In the genomic region with DNA sequence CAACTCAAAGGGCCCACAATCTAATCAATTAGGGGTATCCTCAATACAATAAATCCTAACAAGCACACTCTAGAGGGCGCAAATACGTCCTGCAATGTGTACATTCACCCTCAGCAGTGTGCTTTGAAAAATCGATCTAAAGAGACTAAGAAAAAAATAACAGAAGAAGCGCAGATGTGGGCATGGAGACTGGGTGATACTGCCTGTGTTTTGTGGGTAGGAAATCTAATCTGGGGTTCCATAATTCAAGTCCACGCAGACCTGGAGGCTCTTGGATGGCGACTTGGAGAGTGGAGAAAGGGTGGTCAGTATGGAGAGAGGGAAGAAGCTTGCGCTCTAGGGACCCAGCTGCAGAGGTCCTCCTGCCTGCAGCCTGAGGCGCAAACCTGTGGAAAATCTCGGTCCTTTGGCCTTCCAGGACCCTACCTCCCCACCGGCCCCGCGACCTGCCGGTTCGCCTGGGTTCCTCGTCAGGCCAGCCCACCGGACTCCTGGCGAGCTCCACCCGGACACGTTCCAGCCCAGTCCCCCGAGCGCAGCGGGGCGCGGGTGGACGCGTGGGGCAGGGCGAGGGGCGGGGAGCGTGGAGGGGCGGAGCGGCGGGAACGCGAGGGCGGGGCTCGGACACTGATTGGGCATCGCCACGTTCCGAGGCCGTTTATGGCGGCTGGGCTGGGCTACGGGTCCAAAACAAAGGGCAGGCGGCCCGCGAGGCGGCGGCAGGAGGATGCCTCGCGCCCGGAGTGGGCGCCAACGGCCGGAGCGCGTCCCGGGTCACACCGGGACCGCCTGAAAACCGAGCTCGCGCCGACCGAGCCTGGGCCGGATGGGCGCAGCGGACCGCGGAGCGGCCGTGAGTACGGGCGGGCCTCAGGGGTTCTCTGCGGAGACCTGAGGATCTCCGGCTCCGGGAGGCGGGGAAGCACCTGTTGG, we compare ENCODE assay signal across 8 mouse cellular contexts. TPM values are rescaled to one million over a fixed set of nuclear protein-coding genes. Genes with fewer than 3 reads are reported as not detected.
DNase-seq lines count a peak whose midpoint lies in the region; ATAC-seq and TF ChIP-seq lines count a peak whose summit lies in the region.

TSS of gene Ypel1 (plus strand) at position 186 of the 933 bp plus-strand sequence.

- no peak for TF ChIP-seq CTCF in bone marrow, adult 2 months (IDR thresholded peaks at IDR 0.05; ENCODE audit: control insufficient read depth, insufficient read depth, low read length)

- WGBS in bone marrow, adult 2 months: under 1% methylated on average over 76 of the region's 76 CpGs
- WGBS in embryonic facial prominence, embryonic 15.5 days: under 1% methylated on average over 74 of the region's 76 CpGs
- under 1% methylated on average over 74 of the region's 76 CpGs for WGBS in heart, embryonic 11.5 days (ENCODE audit: insufficient replicate concordance)
- WGBS in kidney, embryonic 15.5 days: under 1% methylated on average over 74 of the region's 76 CpGs
- under 1% methylated on average over 76 of the region's 76 CpGs for WGBS in liver, embryonic 11.5 days

- peak; percentile 49; the same call in 1 of the 2 replicates for TF ChIP-seq POLR2A in bone marrow, adult 2 months (IDR thresholded peaks at IDR 0.05; ENCODE audit: borderline replicate concordance, control insufficient read depth, low read depth, low read length)

- peaks cover 7% of the 10 kb centered on the region; the same call in 1 of the 2 replicates for H3K36me3 ChIP-seq in embryonic facial prominence, embryonic 15.5 days
- H3K36me3 ChIP-seq in heart, embryonic 11.5 days (ENCODE audit: control insufficient read depth, insufficient read depth, low read length): no peaks in the 10 kb centered on the region
- peaks cover 5% of the 10 kb centered on the region; the same call in 1 of the 2 replicates for H3K36me3 ChIP-seq in kidney, embryonic 15.5 days
- no peaks in the 10 kb centered on the region for H3K36me3 ChIP-seq in liver, embryonic 11.5 days (ENCODE audit: control insufficient read depth, insufficient read depth, low read length)
- H3K36me3 ChIP-seq in splenic B cell, adult 2 months (ENCODE audit: control insufficient read depth, insufficient read depth, low read length, poor library complexity, severe bottlenecking): no peaks in the 10 kb centered on the region

- peak within 1 kb of the TSS; percentile 73 for H3K4me2 ChIP-seq in embryonic facial prominence, embryonic 15.5 days (replicated peaks)
- H3K4me2 ChIP-seq in heart, embryonic 11.5 days: peak within 1 kb of the TSS; percentile 80
- peak within 1 kb of the TSS; percentile 89 for H3K4me2 ChIP-seq in kidney, embryonic 15.5 days
- H3K4me2 ChIP-seq in liver, embryonic 11.5 days: peak within 1 kb of the TSS; percentile 95

- H3K27me3 ChIP-seq in embryonic facial prominence, embryonic 15.5 days: no peaks in the 10 kb centered on the region
- H3K27me3 ChIP-seq in heart, embryonic 11.5 days (ENCODE audit: control insufficient read depth, insufficient read depth, low read length): no peaks in the 10 kb centered on the region
- no peaks in the 10 kb centered on the region for H3K27me3 ChIP-seq in kidney, embryonic 15.5 days
- no peaks in the 10 kb centered on the region for H3K27me3 ChIP-seq in liver, embryonic 11.5 days (replicated peaks; ENCODE audit: control insufficient read depth, insufficient read depth, low read length)
- no peaks in the 10 kb centered on the region for H3K27me3 ChIP-seq in splenic B cell, adult 2 months (ENCODE audit: control insufficient read depth, insufficient read depth, low read length, poor library complexity, severe bottlenecking)

- H3K4me3 ChIP-seq in bone marrow, adult 2 months (replicated peaks; ENCODE audit: control insufficient read depth, low read depth, low read length): peak within 1 kb of the TSS; percentile 68
- H3K4me3 ChIP-seq in embryonic facial prominence, embryonic 15.5 days (replicated peaks): peak within 1 kb of the TSS; percentile 80
- peak within 1 kb of the TSS; percentile 77 for H3K4me3 ChIP-seq in heart, embryonic 11.5 days (ENCODE audit: low read depth, low read length)
- peak within 1 kb of the TSS; percentile 89 for H3K4me3 ChIP-seq in kidney, embryonic 15.5 days (replicated peaks)
- peak within 1 kb of the TSS; percentile 76 for H3K4me3 ChIP-seq in liver, embryonic 11.5 days (ENCODE audit: low read depth, low read length)

- H3K4me1 ChIP-seq in bone marrow, adult 2 months (ENCODE audit: control insufficient read depth, insufficient read depth, low read length): no peaks in the 10 kb centered on the region; the same call in 1 of the 2 replicates
- H3K4me1 ChIP-seq in embryonic facial prominence, embryonic 15.5 days: peaks cover 7% of the 10 kb centered on the region; the same call in 1 of the 2 replicates
- no peaks in the 10 kb centered on the region for H3K4me1 ChIP-seq in heart, embryonic 11.5 days (ENCODE audit: control insufficient read depth, insufficient read depth, low read length)
- H3K4me1 ChIP-seq in kidney, embryonic 15.5 days: peaks cover 15% of the 10 kb centered on the region
- H3K4me1 ChIP-seq in liver, embryonic 11.5 days (replicated peaks; ENCODE audit: control insufficient read depth, insufficient read depth, low read length): no peaks in the 10 kb centered on the region

- peak; percentile 96 for ATAC-seq in embryonic facial prominence, embryonic 15.5 days (ENCODE audit: insufficient number of reproducible peaks, low FRiP score, low TSS enrichment, low read depth)
- peak; percentile 89 for ATAC-seq in heart, embryonic 11.5 days (replicated peaks; ENCODE audit: insufficient number of reproducible peaks, low FRiP score, low TSS enrichment)
- ATAC-seq in kidney, embryonic 15.5 days (replicated peaks; ENCODE audit: low FRiP score): peak; percentile 97
- ATAC-seq in liver, embryonic 11.5 days (replicated peaks; ENCODE audit: low FRiP score): peak; percentile 80

- H3K27ac ChIP-seq in bone marrow, adult 2 months (ENCODE audit: control insufficient read depth, insufficient read depth, low read depth, low read length, poor library complexity): no peak within 1 kb of the TSS; the same call in 1 of the 2 replicates
- H3K27ac ChIP-seq in embryonic facial prominence, embryonic 15.5 days (replicated peaks): peak within 1 kb of the TSS; percentile 91
- peak within 1 kb of the TSS; percentile 73 for H3K27ac ChIP-seq in heart, embryonic 11.5 days (ENCODE audit: low read depth, low read length)
- H3K27ac ChIP-seq in kidney, embryonic 15.5 days: peak within 1 kb of the TSS; percentile 96
- 0 out of 2 replicates have a peak within 1 kb of the TSS, but pooled peaks have one; percentile 46 for H3K27ac ChIP-seq in liver, embryonic 11.5 days (ENCODE audit: low read depth, low read length)

- H3K9me3 ChIP-seq in embryonic facial prominence, embryonic 15.5 days (replicated peaks): no peaks in the 10 kb centered on the region
- no peaks in the 10 kb centered on the region for H3K9me3 ChIP-seq in heart, embryonic 11.5 days (replicated peaks; ENCODE audit: control insufficient read depth, low read length)
- H3K9me3 ChIP-seq in kidney, embryonic 15.5 days (replicated peaks): no peaks in the 10 kb centered on the region
- no peaks in the 10 kb centered on the region for H3K9me3 ChIP-seq in liver, embryonic 11.5 days (ENCODE audit: control insufficient read depth, low read length)

- H3K9ac ChIP-seq in embryonic facial prominence, embryonic 15.5 days: peak within 1 kb of the TSS; percentile 72
- H3K9ac ChIP-seq in heart, embryonic 11.5 days (ENCODE audit: low read depth, low read length): peak within 1 kb of the TSS; percentile 84
- peak within 1 kb of the TSS; percentile 85 for H3K9ac ChIP-seq in kidney, embryonic 15.5 days
- peak within 1 kb of the TSS; percentile 67 for H3K9ac ChIP-seq in liver, embryonic 11.5 days (ENCODE audit: low read depth, low read length)

- peak; percentile 70 to 72 for DNase-seq in B cell, adult 2 months
- peak; percentile 84 for DNase-seq in liver, embryonic 11.5 days (ENCODE audit: low spot score)
- peak; percentile 72 for DNase-seq in naive thymus-derived CD4-positive, alpha-beta T cell, adult 2 months (ENCODE audit: low read depth)
- peak; percentile 72 for DNase-seq in splenic B cell, adult 2 months (ENCODE audit: low read depth, low spot score)

RNA-seq across cellular contexts. Expression of gene Ypel1, which starts in this region (rescaled TPM):
- 1.4 TPM in 1 of 2 replicates, not detected in the other for polyA plus RNA-seq in bone marrow, adult 2 months (2011; ENCODE audit: insufficient read depth, insufficient read length, low replicate concordance, missing spikeins)
- polyA plus RNA-seq in embryonic facial prominence, embryonic 15.5 days (2015; fragmentation: Nextera tagmentation; extraction: Ambion mirVana): 30.4 and 34.5 TPM in 2 replicates
- polyA plus RNA-seq in heart, embryonic 11.5 days (2014; fragmentation: Nextera tagmentation; extraction: Ambion mirVana): 20.1 and 20.4 TPM in 2 replicates
- polyA plus RNA-seq in kidney, embryonic 15.5 days (2015; fragmentation: Nextera tagmentation; extraction: Ambion mirVana): 37.8 and 43.5 TPM in 2 replicates
- polyA plus RNA-seq in liver, embryonic 11.5 days (2014; fragmentation: Nextera tagmentation; extraction: Ambion mirVana): 9.9 and 11.0 TPM in 2 replicates
